Mouse (Mus musculus): ENCODE results near the gene Mfsd7a. TPM values are rescaled to one million over a fixed set of nuclear protein-coding genes. Genes with fewer than 3 reads are reported as not detected.

Gene Mfsd7a
- polyA plus RNA-seq, 1 experiment from 2014 or later = 0.15 TPM

- Histone ChIP-seq H3K4me3 (ENCODE audit: control insufficient read depth in 1 of 2, insufficient read depth in 1 of 2, low read depth in 1 of 2, low read length in 2 of 2) (no peak overlapping the region), H3K4me1 (ENCODE audit: control insufficient read depth in 2 of 2, insufficient read depth in 2 of 2, low read length in 2 of 2) (peaks cover 4 to 6% of the 10 kb centered on the region in 2 experiments), H3K27ac (replicated peaks in 1 of 2; ENCODE audit: control insufficient read depth in 1 of 2, insufficient read depth in 1 of 2, low read depth in 2 of 2, low read length in 2 of 2) (no peak overlapping the region), H3K36me3 (ENCODE audit: control insufficient read depth, insufficient read depth, low read length) (peaks cover 45% of the 10 kb centered on the region), H3K9me3 (ENCODE audit: control insufficient read depth, low read length) (no peaks in the 10 kb centered on the region), H3K4me2 (ENCODE audit: low read length) (no peak overlapping the region), H3K27me3 (ENCODE audit: control insufficient read depth, insufficient read depth, low read length) (no peaks in the 10 kb centered on the region), H3K9ac (ENCODE audit: low read length) (no peak overlapping the region)
- 83% methylated on average over 6 of the region's 6 CpGs for WGBS
- no peak for ATAC-seq (ENCODE audit: insufficient number of reproducible peaks, insufficient read depth, low FRiP score, low read depth)
Observed at GRCm38 (mm10) chr5:108431196-108431595, 17.5 kb downstream of the Mfsd7a start.

DNA sequence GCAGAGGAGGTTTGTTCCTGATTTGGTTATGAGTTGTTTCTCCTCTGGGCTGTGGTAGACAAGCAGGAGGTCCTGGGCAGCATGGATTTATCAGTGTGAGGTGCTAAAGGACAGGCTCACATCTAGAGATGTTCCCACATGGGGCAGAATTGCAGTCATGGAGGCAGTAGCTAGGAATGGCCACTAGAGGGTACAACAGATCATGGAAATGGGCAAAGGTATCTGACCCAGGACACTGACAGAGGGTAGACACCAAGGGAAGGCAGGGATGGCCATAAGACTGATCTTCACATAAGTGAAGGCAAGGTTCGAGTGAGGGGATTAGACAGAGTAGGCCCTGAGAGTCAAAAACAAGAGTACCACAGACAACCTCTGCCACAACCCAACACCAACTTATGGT lies 21.5 kb downstream of the Mfsd7a start:
- Histone ChIP-seq H3K4me2 (ENCODE audit: low read length) (no peak overlapping the region), H3K4me1 (ENCODE audit: control insufficient read depth in 2 of 2, insufficient read depth in 2 of 2, low read length in 2 of 2) (no peaks in the 10 kb centered on the region), H3K27me3 (ENCODE audit: control insufficient read depth, insufficient read depth, low read length) (no peaks in the 10 kb centered on the region), H3K36me3 (ENCODE audit: control insufficient read depth, insufficient read depth, low read length) (peaks cover 35% of the 10 kb centered on the region), H3K9ac (ENCODE audit: low read length) (no peak overlapping the region), H3K9me3 (ENCODE audit: control insufficient read depth, low read length) (no peaks in the 10 kb centered on the region), H3K4me3 (ENCODE audit: control insufficient read depth in 1 of 2, insufficient read depth in 1 of 2, low read depth in 1 of 2, low read length in 2 of 2) (no peak overlapping the region), H3K27ac (replicated peaks in 1 of 2; ENCODE audit: control insufficient read depth in 1 of 2, insufficient read depth in 1 of 2, low read depth in 2 of 2, low read length in 2 of 2) (no peak overlapping the region)
- 53% methylated on average over 1 of the region's 1 CpGs for WGBS
- ATAC-seq (ENCODE audit: insufficient number of reproducible peaks, insufficient read depth, low FRiP score, low read depth) = no peak

DNA sequence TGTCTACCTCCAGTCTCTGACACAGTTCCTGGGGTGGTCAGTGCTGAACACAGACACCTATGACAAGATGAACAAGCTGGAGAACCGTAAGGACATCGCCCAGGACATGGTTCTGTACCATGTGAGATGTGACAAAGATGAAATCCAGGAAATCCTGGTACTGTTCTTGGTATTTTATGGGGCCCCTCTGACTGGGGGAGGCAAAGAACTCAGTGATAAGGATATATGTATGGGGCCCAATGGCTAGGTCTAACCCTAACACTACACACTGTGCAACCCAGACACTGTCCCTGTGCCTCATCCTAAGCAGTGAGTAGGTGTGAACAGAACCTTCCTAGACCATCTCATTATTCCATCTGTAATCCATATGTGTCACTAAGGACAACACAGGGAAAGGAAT lies 25.3 kb downstream of the Mfsd7a start:
- no peak overlapping the region for H3K4me2 ChIP-seq (ENCODE audit: low read length)
- no peak overlapping the region for H3K9ac ChIP-seq (ENCODE audit: low read length)
- H3K27ac ChIP-seq (replicated peaks in 1 of 2; ENCODE audit: control insufficient read depth in 1 of 2, insufficient read depth in 1 of 2, low read depth in 2 of 2, low read length in 2 of 2) = no peak overlapping the region
- WGBS = 88% methylated on average over 2 of the region's 2 CpGs
- 0 out of 2 replicates have a peak, but pooled peaks cover under 1% of the 10 kb centered on the region for H3K36me3 ChIP-seq (ENCODE audit: control insufficient read depth, insufficient read depth, low read length)
- no peaks in the 10 kb centered on the region for H3K9me3 ChIP-seq (ENCODE audit: control insufficient read depth, low read length)
- ATAC-seq (ENCODE audit: insufficient number of reproducible peaks, insufficient read depth, low FRiP score, low read depth) = no peak
- H3K4me1 ChIP-seq (ENCODE audit: control insufficient read depth in 2 of 2, insufficient read depth in 2 of 2, low read length in 2 of 2) = no peaks in the 10 kb centered on the region
- no peaks in the 10 kb centered on the region for H3K27me3 ChIP-seq (ENCODE audit: control insufficient read depth, insufficient read depth, low read length)
- H3K4me3 ChIP-seq (ENCODE audit: control insufficient read depth in 1 of 2, insufficient read depth in 1 of 2, low read depth in 1 of 2, low read length in 2 of 2) = no peak overlapping the region

DNA sequence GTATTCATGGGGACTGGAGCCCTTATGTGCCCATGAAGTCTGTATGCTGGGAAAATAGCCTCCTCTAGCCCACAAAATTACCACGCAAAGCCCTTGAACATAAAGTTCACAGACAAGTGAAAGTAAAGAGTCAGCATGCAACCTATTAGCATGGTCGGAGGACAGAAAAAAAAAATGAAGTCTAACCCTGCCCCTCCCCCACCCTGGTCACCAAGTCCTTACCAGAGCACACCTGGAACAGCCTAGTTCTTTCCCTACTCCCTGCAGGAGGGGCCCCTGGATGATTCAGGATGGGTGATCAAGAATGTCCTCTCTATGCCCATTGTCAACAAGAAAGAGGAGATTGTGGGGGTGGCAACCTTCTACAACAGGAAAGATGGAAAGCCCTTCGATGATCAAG lies 25.9 kb downstream of the Mfsd7a start:
- no peak overlapping the region for H3K27ac ChIP-seq (replicated peaks in 1 of 2; ENCODE audit: control insufficient read depth in 1 of 2, insufficient read depth in 1 of 2, low read depth in 2 of 2, low read length in 2 of 2)
- no peaks in the 10 kb centered on the region for H3K27me3 ChIP-seq (ENCODE audit: control insufficient read depth, insufficient read depth, low read length)
- no peak for ATAC-seq (ENCODE audit: insufficient number of reproducible peaks, insufficient read depth, low FRiP score, low read depth)
- no peak overlapping the region for H3K4me2 ChIP-seq (ENCODE audit: low read length)
- H3K4me3 ChIP-seq (ENCODE audit: control insufficient read depth in 1 of 2, insufficient read depth in 1 of 2, low read depth in 1 of 2, low read length in 2 of 2) = no peak overlapping the region
- H3K4me1 ChIP-seq (ENCODE audit: control insufficient read depth in 2 of 2, insufficient read depth in 2 of 2, low read length in 2 of 2) = no peaks in the 10 kb centered on the region
- H3K9me3 ChIP-seq (ENCODE audit: control insufficient read depth, low read length) = no peaks in the 10 kb centered on the region
- no peaks in the 10 kb centered on the region for H3K36me3 ChIP-seq (ENCODE audit: control insufficient read depth, insufficient read depth, low read length)
- 79% methylated on average over 3 of the region's 3 CpGs for WGBS
- no peak overlapping the region for H3K9ac ChIP-seq (ENCODE audit: low read length)

DNA sequence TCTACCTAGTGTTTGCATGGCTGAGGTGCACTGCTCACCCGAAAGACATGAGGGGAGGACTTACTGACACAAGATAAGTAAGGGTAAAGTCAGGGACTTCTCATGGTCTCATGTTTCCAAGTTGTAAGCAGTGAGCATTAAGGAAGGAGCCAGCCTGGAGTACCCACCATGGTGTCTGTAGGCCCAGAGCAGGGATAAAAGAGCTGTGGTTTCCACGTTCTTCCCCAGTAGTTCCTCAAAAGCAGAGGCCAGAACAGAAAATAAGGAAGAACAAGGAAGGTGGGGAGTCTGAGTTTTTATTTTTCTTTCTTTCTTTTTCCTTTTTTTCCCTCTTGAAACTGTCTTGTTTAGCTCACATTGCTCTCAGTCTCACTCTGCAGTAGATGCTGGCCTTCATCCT lies 34.0 kb downstream of the Mfsd7a start:
- H3K4me2 ChIP-seq (ENCODE audit: low read length) = no peak overlapping the region
- H3K4me1 ChIP-seq (ENCODE audit: control insufficient read depth in 2 of 2, insufficient read depth in 2 of 2, low read length in 2 of 2) = no peaks in the 10 kb centered on the region
- H3K9me3 ChIP-seq (ENCODE audit: control insufficient read depth, low read length) = no peaks in the 10 kb centered on the region
- H3K36me3 ChIP-seq (ENCODE audit: control insufficient read depth, insufficient read depth, low read length) = no peaks in the 10 kb centered on the region
- ATAC-seq (ENCODE audit: insufficient number of reproducible peaks, insufficient read depth, low FRiP score, low read depth) = no peak
- no peak overlapping the region for H3K4me3 ChIP-seq (ENCODE audit: control insufficient read depth in 1 of 2, insufficient read depth in 1 of 2, low read depth in 1 of 2, low read length in 2 of 2)
- no peaks in the 10 kb centered on the region for H3K27me3 ChIP-seq (ENCODE audit: control insufficient read depth, insufficient read depth, low read length)
- H3K9ac ChIP-seq (ENCODE audit: low read length) = no peak overlapping the region
- H3K27ac ChIP-seq (replicated peaks in 1 of 2; ENCODE audit: control insufficient read depth in 1 of 2, insufficient read depth in 1 of 2, low read depth in 2 of 2, low read length in 2 of 2) = no peak overlapping the region
- WGBS = 64% methylated on average over 2 of the region's 2 CpGs

DNA sequence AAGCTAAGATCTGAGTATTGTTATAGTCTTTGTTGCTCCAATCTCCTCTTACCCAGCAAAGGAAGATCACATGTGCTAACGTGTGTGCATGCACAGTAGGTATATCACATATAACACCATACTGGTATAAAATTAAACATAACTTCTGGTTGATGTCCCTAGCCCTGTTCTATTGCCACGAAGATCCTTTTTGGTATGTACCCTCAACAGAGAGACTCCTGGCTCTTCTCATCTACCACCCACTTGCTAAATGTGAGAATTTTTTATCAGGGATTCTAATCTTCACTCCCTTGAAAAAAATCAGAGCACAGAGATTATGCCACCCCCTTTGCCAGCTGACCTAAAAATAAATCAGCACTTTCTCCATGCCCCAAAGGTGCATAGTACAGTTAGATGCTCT lies 41.7 kb downstream of the Mfsd7a start:
- no peaks in the 10 kb centered on the region for H3K36me3 ChIP-seq (ENCODE audit: control insufficient read depth, insufficient read depth, low read length)
- H3K27me3 ChIP-seq (ENCODE audit: control insufficient read depth, insufficient read depth, low read length) = no peaks in the 10 kb centered on the region
- no peaks in the 10 kb centered on the region for H3K4me1 ChIP-seq (ENCODE audit: control insufficient read depth in 2 of 2, insufficient read depth in 2 of 2, low read length in 2 of 2)
- H3K27ac ChIP-seq (replicated peaks in 1 of 2; ENCODE audit: control insufficient read depth in 1 of 2, insufficient read depth in 1 of 2, low read depth in 2 of 2, low read length in 2 of 2) = no peak overlapping the region
- no peak for ATAC-seq (ENCODE audit: insufficient number of reproducible peaks, insufficient read depth, low FRiP score, low read depth)
- H3K4me2 ChIP-seq (ENCODE audit: low read length) = no peak overlapping the region
- H3K9ac ChIP-seq (ENCODE audit: low read length) = no peak overlapping the region
- no peaks in the 10 kb centered on the region for H3K9me3 ChIP-seq (ENCODE audit: control insufficient read depth, low read length)
- 63% methylated on average over 2 of the region's 2 CpGs for WGBS
- no peak overlapping the region for H3K4me3 ChIP-seq (ENCODE audit: control insufficient read depth in 1 of 2, insufficient read depth in 1 of 2, low read depth in 1 of 2, low read length in 2 of 2)

DNA sequence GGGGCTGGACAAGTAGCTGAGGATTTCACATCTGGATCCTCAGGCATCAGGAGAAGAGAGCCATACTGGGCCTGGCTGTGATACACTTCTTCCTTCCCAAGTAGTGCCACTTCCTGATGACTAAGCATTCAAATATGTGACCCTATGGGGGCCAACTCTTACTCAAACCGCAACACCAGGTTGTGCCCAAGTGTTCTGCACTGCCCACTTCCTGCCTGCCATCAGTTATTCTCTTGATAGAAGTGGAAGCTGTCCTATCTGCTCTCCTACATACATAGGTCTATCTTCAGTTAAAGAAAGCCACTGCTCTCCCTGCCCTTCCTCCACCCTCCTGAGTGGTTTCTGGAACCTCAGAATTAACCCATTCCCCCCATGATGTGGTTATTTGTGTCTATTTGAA lies 43.2 kb downstream of the Mfsd7a start:
- no peak overlapping the region for H3K4me3 ChIP-seq (ENCODE audit: control insufficient read depth in 1 of 2, insufficient read depth in 1 of 2, low read depth in 1 of 2, low read length in 2 of 2)
- ATAC-seq (ENCODE audit: insufficient number of reproducible peaks, insufficient read depth, low FRiP score, low read depth) = no peak
- no peaks in the 10 kb centered on the region for H3K9me3 ChIP-seq (ENCODE audit: control insufficient read depth, low read length)
- H3K27ac ChIP-seq (replicated peaks in 1 of 2; ENCODE audit: control insufficient read depth in 1 of 2, insufficient read depth in 1 of 2, low read depth in 2 of 2, low read length in 2 of 2) = no peak overlapping the region
- no peak overlapping the region for H3K9ac ChIP-seq (ENCODE audit: low read length)
- no peaks in the 10 kb centered on the region for H3K36me3 ChIP-seq (ENCODE audit: control insufficient read depth, insufficient read depth, low read length)
- H3K4me1 ChIP-seq (ENCODE audit: control insufficient read depth in 2 of 2, insufficient read depth in 2 of 2, low read length in 2 of 2) = no peaks in the 10 kb centered on the region
- WGBS = 33% methylated on average over 1 of the region's 1 CpGs
- no peak overlapping the region for H3K4me2 ChIP-seq (ENCODE audit: low read length)
- no peaks in the 10 kb centered on the region for H3K27me3 ChIP-seq (ENCODE audit: control insufficient read depth, insufficient read depth, low read length)

DNA sequence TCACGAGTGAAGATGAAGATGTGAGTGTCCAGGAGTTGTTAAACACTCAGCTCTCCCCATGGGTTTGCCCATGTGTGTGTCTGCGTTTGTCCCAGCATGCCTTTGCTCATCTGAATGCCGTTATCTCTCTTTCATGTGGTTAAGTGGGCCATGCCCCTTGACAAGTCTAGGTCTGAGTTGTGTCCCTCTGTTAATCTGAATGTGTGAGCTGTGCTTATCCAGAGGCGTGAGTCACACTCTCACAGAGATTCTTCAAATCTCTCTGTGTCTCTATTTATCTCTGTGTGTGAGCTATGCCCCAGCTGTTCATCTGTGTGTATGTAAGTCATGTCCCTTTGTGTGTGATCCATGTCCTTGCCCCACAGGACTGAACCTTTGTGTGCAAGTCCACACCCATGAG lies 45.2 kb downstream of the Mfsd7a start:
- Histone ChIP-seq H3K9me3 (ENCODE audit: control insufficient read depth, low read length) (no peaks in the 10 kb centered on the region), H3K4me3 (ENCODE audit: control insufficient read depth in 1 of 2, insufficient read depth in 1 of 2, low read depth in 1 of 2, low read length in 2 of 2) (no peak overlapping the region), H3K27ac (replicated peaks in 1 of 2; ENCODE audit: control insufficient read depth in 1 of 2, insufficient read depth in 1 of 2, low read depth in 2 of 2, low read length in 2 of 2) (no peak overlapping the region), H3K27me3 (ENCODE audit: control insufficient read depth, insufficient read depth, low read length) (no peaks in the 10 kb centered on the region), H3K4me2 (ENCODE audit: low read length) (no peak overlapping the region), H3K36me3 (ENCODE audit: control insufficient read depth, insufficient read depth, low read length) (no peaks in the 10 kb centered on the region), H3K4me1 (ENCODE audit: control insufficient read depth in 2 of 2, insufficient read depth in 2 of 2, low read length in 2 of 2) (no peaks in the 10 kb centered on the region), H3K9ac (ENCODE audit: low read length) (no peak overlapping the region)
- 67% methylated on average over 4 of the region's 4 CpGs for WGBS
- no peak for ATAC-seq (ENCODE audit: insufficient number of reproducible peaks, insufficient read depth, low FRiP score, low read depth)
